Mouse (Mus musculus): Measurements from ENCODE around the gene Tigd3. TPM values are rescaled to one million over a fixed set of nuclear protein-coding genes. Genes with fewer than 3 reads are reported as not detected.

The Tigd3 gene
- total RNA-seq (2021) = 1 to 10 TPM; 2.5 to 3.2 TPM
- long read RNA-seq, experiment 1, partial matches to known transcripts = 0 of 3 reads
- long read RNA-seq, experiment 1, other reads (novel, unspliced or antisense) = 1 of 3 reads
- long read RNA-seq, experiment 2, partial matches to known transcripts = 0 of 1 reads
- long read RNA-seq, experiment 2, other reads (novel, unspliced or antisense) = 0 of 1 reads

- H3K4me3 ChIP-seq = peak within 1 kb of the TSS; percentile 65
- no peak for TF ChIP-seq CTCF (conservative IDR thresholded peaks at IDR 0.05)
- peak within 1 kb of the TSS; percentile 87 for H3K27ac ChIP-seq
- DNase-seq (ENCODE audit: low spot score in 2 of 2) = peak; percentile 93 to 96
These were observed at the start of gene Tigd3 for GRCm38 (mm10) chr19:5894002-5894678. TSS of gene Tigd3 (minus strand) at chr19:5894149.

GRCm38 (mm10) chr19:5943404-5943803 lies 49.5 kb upstream of the Tigd3 start:
- H3K4me3 ChIP-seq = no peak overlapping the region
- TF ChIP-seq CTCF (conservative IDR thresholded peaks at IDR 0.05) = no peak
- DNase-seq (ENCODE audit: low spot score in 2 of 2) = no peak
- H3K27ac ChIP-seq = peak overlapping the region; percentile 39; the same call in 1 of the 2 replicates

GRCm38 (mm10) chr19:5942581-5942980 lies 48.6 kb upstream of the Tigd3 start:
- Histone ChIP-seq H3K27ac (peak overlapping the region; percentile 39; the same call in 1 of the 2 replicates), H3K4me3 (no peak overlapping the region)
- TF ChIP-seq CTCF (conservative IDR thresholded peaks at IDR 0.05) = no peak

GRCm38 (mm10) chr19:5940656-5941055 lies 46.7 kb upstream of the Tigd3 start:
- no peak overlapping the region for H3K27ac ChIP-seq
- no peak for TF ChIP-seq CTCF (conservative IDR thresholded peaks at IDR 0.05)
- no peak overlapping the region for H3K4me3 ChIP-seq
- DNase-seq (ENCODE audit: low spot score in 2 of 2) = no peak

More at GRCm38 (mm10) chr19:5942581-5942980, 48.6 kb upstream of the Tigd3 start:
- no peak for DNase-seq (ENCODE audit: low spot score in 2 of 2)

GRCm38 (mm10) chr19:5940173-5940572 lies 46.2 kb upstream of the Tigd3 start:
- TF ChIP-seq CTCF (conservative IDR thresholded peaks at IDR 0.05) = no peak
- H3K27ac ChIP-seq = peak overlapping the region; percentile 39; the same call in 1 of the 2 replicates
- DNase-seq (ENCODE audit: low spot score in 2 of 2) = no peak
- no peak overlapping the region for H3K4me3 ChIP-seq

DNA sequence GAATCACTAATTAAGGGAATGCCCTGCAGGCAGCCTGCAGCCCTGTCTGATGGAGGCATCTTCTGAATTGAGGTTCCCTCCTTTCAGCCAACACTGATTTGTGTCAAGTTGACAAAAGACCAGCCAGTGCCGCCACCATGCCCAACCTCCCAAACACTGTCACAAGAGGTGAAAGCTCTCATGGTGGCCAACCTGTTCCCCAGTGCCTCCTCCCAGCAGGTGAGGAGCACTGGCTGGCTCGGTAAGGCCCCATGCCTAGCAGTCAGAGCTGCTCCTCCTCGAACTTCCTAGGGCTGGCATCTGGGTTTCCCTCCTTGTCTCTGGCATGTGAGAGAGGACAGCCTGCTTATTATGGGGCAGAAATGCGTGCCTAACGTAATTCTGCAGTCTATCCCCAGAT lies 45.8 kb upstream of the Tigd3 start:
- H3K4me3 ChIP-seq = no peak overlapping the region
- H3K27ac ChIP-seq = peak overlapping the region; percentile 39; the same call in 1 of the 2 replicates
- no peak for TF ChIP-seq CTCF (conservative IDR thresholded peaks at IDR 0.05)
- DNase-seq (ENCODE audit: low spot score in 2 of 2) = no peak

DNA sequence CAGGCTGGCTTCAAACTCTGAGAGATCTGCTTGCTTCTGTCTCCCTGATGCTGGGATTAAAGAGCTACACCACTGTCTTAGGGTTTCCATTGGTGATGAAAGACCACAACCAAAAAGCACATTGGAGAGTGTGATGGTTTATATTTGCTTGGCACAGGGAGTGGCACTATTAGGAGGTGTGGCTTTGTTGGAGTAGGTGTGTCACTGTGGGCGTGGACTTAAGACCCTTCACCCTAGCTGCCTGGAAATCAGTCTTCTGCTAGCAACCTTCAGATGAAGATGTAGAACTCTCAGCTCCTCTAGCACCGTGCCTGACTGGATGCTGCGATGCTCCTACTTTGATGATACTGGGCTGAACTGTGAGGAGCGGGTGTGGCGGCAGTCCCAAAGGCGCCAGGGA lies 44.6 kb upstream of the Tigd3 start:
- TF ChIP-seq CTCF (conservative IDR thresholded peaks at IDR 0.05) = no peak
- Histone ChIP-seq H3K4me3 (no peak overlapping the region), H3K27ac (0 out of 2 replicates have a peak overlapping the region, but pooled peaks have one; percentile 28)
- no peak for DNase-seq (ENCODE audit: low spot score in 2 of 2)

- Histone ChIP-seq H3K27ac (peak overlapping the region; percentile 28; the same call in 1 of the 2 replicates), H3K4me3 (peak overlapping the region; percentile 19; the same call in 1 of the 2 replicates)
- TF ChIP-seq CTCF (conservative IDR thresholded peaks at IDR 0.05) = no peak
- no peak for DNase-seq (ENCODE audit: low spot score in 2 of 2)
These were observed 44.0 kb upstream of the Tigd3 start for GRCm38 (mm10) chr19:5937836-5938406.

- no peak for DNase-seq (ENCODE audit: low spot score in 2 of 2)
- no peak for TF ChIP-seq CTCF (conservative IDR thresholded peaks at IDR 0.05)
- Histone ChIP-seq H3K27ac (no peak overlapping the region), H3K4me3 (peak overlapping the region; percentile 19; the same call in 1 of the 2 replicates)
These were observed 43.3 kb upstream of the Tigd3 start for GRCm38 (mm10) chr19:5937095-5937835.

DNA sequence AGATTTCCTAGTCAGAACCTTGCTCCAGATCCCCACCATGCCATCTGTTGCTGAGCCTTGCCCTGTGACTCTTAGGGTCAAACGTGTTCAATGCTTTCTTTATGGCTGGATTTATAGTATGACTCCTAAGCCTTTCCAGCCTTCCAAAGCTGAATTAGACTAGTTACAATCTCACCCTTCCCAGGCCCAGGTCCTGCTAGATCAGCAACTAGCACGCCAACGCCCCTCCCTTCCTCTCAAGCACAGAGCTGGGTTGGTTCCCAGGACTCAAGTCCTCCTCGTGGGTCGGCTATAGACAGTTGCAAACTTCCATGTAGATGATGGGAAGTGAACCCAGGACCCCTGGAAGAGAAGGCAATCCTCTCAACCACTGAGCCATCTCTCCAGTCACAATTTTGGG lies 41.7 kb upstream of the Tigd3 start:
- H3K4me3 ChIP-seq = no peak overlapping the region
- DNase-seq (ENCODE audit: low spot score in 2 of 2) = no peak
- no peak for TF ChIP-seq CTCF (conservative IDR thresholded peaks at IDR 0.05)
- no peak overlapping the region for H3K27ac ChIP-seq

DNA sequence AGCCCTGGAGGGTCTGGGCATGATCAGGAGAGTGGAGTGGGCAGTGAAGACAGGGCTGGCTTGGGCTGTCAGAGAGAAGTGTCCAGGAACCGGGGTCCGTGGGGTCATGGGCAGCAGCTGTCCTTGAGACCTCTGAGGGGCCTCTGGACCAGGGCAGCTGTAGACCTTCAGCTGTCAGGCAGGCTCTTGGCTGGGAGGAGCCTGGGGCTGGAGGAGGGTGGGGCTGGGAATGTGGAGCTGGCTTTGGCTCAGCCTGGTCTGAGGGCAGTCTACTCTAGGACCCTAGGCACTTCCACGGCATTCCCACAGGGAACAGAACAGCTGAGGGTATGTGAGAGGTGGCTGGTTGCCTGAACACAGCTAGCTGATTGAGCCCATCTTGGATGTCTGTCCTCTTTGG lies 41.3 kb upstream of the Tigd3 start:
- no peak for TF ChIP-seq CTCF (conservative IDR thresholded peaks at IDR 0.05)
- Histone ChIP-seq H3K27ac (no peak overlapping the region), H3K4me3 (no peak overlapping the region)
- DNase-seq (ENCODE audit: low spot score in 2 of 2) = no peak

- Histone ChIP-seq H3K27ac (no peak overlapping the region), H3K4me3 (no peak overlapping the region)
- DNase-seq (ENCODE audit: low spot score in 2 of 2) = no peak
- TF ChIP-seq CTCF (conservative IDR thresholded peaks at IDR 0.05) = no peak
These were observed 36.0 kb upstream of the Tigd3 start for GRCm38 (mm10) chr19:5929634-5930596.
